Mouse (Mus musculus) bone marrow, adult 2 months (tissue): ENCODE measurements around the gene Rbm47.

ENCODE experiments used
- CTCF ChIP-seq: fragments of 200-500 bp; IDR thresholded peaks from 2 replicates; pipeline ENCODE4 v1.5.1; 2011; ENCODE audit warnings: low read length, control low read depth; ENCODE audit not compliant: control insufficient read depth, insufficient read depth
- POLR2A ChIP-seq: fragments of 200-500 bp; IDR thresholded peaks from 2 replicates; pipeline ENCODE4 v1.6.1; 2011; ENCODE audit warnings: low read depth, mild to moderate bottlenecking, control low read depth, low read length, borderline replicate concordance; ENCODE audit not compliant: control insufficient read depth

- TF ChIP-seq POLR2A: no peak
- no peak for TF ChIP-seq CTCF
These were observed 197.2 kb downstream of the Rbm47 start for GRCm38 (mm10) chr5:65975731-65976130.
